Mouse (Mus musculus) urinary bladder, postnatal 14 days (tissue): ENCODE measurements around the gene Aaas.
"Not testable (repeated sequence)": the region's sequence is repeated elsewhere in the genome, so short reads cannot be mapped to it uniquely, and the experiment has no call there.

Experiments
- DNase-seq: peaks from one replicate; pipeline ENCODE4 v3.0.0; 2021; ENCODE audit warnings: low spot score

The Aaas gene

DNA sequence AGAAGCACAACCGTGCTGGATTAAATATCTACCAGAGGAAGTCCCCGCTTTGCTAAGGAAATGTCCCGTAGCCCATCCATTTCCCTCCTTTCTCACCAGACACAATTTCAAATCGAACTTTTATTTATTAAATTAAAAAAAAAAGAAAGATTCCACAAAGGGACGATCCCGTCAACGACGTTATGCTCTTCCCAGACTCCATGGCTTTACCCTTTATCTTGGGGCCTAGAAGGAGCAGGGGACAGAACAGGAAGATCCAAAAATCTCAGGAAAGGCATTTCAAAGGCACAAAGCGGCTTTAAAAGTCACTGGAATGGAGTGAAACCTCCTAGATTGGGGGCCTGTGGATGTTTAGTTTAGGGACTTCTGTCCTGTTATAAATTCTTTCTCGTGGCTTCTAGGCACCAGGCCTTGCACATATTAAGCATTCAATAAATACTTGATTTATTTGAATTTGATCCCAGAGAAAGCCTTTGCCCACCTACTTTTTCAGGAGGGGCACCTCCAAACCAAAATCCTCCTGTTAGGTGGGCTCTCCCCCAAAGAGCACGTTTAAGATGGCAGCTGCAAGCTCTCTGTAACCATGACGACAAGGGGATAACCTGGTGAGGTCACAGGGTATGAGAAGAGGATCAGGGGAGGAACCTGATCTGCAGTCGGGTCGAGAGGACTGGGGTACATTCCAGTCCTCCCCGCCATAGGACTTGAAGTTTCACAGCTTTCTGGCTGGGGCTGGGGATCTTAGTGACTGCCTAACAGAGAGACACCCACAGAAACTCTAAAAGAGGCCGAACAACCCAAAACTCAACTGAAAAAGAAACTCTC is 6.1 kb upstream of the Aaas start:
- no peak for DNase-seq

DNA sequence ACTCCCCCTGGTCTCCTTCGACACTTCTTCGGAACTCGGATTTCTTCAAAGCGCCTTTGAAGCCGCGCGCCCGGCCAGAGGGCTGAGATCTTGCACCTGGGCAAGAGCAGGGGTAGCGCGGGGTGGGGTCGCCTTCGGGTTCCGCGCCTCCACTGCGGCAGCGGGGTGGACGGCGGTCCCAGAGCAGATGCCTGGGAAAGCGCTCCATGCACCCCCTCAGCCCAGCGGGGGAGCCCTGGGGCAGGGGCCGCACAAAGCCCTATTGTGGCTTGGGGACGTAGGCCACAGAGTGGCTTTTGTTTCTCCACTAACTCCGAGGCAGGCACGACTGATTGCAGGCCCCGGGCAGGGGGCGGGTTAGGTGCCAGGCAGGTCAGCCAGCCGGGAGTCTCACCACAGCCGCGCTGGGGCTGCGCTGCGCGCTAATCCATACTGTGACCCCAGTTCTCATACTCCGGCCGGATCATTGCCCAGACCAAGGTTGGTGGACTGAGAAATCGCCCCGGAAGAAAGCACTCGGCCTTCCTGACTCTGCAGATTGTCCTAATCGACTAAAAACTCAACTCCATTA is 5.4 kb upstream of the Aaas start:
- DNase-seq, result no peak

DNA sequence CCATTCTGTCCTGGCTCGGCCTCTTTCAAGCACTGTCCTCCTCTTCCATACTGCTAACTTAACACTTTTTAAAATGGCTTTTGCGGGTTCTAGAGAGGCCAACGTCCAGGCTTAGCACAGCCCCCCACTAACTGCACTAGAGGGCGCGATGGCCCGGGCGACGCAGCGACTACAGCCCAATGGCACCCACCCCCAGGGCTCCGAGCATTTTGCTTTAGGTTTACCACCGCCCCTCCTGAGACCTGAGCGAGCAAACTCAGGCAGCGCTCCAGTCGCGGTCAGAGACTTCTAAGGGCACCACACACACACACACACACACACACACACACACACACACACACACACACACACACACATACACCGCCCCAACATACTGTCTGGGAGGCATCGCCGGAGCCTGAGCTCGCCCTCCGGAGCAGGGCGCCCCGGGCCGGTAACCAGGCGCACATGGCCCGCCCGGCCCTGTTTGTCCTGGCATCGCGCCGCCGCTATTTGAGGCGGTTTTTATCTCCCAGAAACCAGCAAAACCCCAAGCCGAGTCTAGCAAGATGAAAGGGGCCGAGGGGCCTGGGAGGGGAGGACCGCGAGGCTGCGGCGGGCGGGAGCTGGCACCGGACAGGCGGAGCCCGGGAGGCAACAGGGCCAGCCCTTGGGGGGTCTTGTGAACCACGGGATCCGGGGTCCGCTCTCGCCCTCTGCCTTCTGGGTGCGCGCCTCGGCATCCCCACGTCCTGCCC is 4.7 kb upstream of the Aaas start:
- DNase-seq, result peak; percentile 36

DNA sequence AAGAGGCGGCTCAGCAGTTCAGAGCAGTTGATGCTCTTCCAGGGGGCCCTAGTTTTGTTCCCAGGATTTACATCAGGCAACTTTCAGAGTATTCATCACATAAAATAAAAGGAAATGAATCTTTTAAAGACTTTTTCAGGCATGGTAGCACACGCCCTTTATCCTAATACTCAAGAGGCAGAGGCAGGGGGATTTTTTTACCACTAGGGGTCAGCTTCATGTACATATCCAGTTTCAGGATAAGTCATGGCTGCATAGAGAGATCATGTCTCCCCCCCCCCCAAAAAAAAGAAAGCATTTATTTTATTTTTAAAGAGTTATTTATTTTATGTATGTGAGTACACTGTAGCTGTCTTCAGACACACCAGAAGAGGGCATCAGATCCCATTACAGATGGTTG is 3.4 kb upstream of the Aaas start:
- DNase-seq, result no peak

DNA sequence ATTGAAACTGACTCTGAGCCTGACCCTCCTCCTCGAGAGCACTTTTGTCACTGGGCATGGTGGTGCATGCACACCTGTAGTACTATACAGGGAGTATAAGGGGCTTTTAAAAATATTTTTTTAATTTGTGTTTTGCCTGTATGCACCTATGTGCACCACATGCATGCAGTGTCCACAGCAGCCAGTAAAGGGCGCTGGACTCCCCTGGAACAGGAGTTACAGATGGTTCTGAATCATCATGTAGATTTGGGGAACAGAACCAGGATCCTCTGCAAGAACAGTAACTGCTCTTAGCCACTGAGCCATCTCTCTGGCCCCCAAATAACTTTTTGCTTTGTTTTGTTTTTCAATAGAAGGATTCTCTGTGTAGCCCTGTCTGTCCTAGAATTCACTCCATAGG is 1.6 kb upstream of the Aaas start:
- DNase-seq, result no peak

DNA sequence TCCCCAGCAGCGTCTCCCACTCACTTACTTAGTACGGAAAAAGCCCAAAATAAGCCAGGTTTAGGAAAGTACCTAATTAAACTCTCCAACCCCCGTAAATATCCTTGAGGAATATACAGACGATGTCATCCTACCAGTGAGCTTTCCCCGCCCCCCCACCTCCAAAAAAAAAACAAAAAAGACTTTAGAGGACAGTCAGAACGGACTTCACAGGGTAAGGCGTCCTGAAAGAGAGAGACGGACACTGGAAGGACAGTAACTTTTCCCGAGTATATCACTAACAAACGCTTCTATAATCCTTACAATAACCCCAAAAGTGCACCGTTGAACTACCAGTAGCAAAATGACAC is 346 bp upstream of the Aaas start:
- DNase-seq, result no peak

DNA sequence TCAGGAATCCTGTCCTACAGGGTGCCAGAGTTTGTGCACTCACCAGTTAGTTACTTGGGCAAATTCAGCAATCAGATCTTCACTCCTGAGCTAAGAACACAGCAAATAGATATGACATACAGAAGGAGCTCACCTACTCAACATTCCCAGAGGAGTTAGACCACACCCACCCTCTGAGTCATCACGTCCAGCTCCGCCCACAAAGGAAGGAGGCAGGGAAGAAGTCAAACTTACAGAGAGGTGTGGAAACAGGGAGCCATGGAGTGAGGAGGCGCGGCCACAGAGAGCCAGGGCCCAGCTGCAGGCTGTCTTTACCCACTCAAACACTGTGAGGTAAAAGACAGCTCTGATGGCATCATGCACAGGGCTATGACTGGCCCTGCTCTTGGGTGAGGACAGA is 4.1 kb downstream of the Aaas start:
- no peak for DNase-seq

DNA sequence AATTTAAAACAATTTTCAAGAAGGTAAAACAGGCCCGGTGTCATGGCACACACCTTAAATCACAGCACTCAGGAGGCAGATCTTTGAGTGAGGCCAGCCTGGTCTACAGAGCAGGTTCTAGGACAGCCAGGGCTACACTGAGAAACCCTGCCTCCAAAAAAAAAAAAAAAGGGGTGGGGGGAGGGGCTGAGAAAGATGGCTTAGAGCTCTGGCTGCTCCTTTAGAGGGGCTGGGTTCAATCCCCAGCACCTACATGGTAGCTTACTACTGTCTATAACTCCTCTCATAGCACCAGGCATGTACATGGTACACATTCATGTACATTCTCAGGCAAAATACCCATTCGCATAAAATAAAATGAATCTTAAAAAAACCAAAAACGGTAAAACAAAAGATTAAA is 6.1 kb downstream of the Aaas start:
- no peak for DNase-seq

DNA sequence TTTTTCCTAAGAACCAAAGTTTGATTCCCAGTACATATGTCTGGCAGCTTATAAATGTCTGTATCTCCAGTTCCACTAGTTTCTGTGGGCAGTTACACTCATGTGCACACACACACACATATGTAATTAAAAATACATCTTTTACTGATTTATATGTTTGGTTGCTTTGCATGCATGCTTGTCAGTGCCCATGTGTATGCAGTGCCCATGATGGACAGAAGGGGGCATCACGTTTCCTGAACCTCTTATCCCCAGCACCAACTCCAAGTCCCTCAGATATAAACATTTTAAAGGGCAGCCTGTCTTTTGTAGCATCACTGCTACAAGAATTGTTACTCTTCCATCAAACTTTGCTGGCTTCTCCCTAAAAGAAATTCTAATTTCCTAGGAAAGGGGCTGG is 9.0 kb downstream of the Aaas start:
- DNase-seq, result peak; percentile 53

DNA sequence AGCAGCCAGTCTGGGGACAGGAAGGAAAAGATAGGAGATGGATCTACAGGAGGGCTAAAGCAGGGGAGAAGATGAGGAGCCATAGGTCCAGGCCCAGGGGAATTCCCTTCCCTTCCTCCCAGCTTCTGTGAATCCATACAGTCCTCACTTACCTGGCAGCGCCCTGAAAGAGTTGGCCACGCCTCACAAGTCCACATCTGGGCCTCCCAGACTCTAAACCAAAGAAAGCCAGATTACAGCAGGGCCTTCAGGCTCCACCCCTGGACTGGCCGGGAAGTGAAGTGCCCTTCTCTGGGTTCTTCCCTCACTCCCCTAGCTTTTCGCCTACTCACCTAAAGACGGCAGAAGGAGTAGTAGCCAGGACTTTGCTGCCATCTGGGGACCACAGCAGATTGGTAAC is 11.0 kb downstream of the Aaas start:
- DNase-seq, result no peak

DNA sequence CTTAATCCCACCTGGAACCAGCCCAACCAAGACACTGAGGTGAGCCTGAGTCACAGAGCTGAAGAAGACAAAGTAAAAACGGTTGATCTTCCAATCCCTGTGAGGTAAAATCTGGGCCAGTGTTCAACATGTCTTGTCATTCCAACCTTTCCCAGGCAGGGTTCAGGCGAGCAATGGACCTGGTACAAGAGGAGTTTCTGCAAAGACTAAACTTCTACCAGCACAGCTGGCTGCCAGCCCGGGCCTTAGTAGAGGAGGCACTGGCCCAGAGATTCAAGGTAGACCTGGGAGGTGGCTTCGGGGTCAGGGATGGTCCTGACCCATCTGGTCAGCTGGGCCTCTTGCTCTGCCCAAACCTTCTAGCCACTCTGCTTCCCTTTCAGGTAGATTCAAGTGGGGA is 13.6 kb downstream of the Aaas start:
- DNase-seq, result no peak

DNA sequence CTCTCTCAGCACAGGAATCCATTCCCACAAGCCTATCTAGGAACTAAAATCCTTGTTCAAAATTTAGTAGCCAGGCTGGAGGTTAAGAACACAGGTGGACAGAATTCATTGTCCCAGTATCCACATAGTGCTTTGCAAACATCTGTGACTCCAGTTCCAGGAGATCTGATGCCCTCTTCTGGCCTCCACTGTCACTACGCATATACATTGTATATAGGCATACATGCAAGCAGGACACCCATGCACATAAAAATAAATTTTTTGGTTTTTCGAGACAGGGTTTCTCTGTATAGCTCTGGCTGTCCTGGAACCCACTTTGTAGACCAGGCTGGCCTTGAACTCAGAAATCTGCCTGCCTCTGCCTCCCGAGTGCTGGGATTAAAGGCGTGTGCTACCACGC is 14.6 kb downstream of the Aaas start:
- not testable (repeated sequence) for DNase-seq

DNA sequence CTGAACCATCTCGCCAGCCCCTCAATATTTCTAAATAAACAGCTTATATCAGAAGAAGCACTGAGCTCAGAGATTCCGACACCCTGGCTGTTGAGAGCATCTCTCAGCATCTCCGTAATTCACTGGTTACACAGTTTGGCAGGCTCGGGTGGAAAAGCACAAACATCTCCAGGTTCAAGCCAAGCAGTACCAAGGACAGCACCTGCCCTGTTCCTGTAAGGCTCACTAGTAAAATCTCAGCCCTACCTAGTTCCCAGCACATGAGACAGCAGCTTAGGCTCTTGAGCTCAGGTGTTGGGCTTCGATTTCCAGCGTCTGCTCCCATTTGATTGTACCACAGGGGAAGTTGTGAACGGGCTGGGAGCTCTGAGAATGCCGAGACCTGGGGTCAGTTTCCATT is 15.3 kb downstream of the Aaas start:
- no peak for DNase-seq

DNA sequence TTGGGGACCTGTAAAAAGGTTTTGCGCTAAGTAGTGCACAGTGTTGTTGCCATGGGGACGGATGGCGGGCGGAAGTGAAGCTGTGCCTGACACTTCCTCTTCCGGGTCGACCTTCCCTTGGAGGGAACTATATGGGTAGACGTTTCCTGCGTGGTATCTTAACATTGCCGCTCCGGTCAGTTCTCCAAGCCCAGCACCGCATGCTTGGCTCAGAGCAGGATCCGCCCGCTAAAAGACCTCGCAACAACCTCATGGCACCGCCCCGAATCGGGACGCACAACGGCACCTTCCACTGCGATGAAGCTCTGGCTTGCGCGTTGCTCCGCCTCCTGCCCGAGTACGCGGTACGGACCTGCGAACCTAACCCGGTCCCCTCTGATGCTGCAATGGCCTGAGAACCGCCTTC is 19.0 kb downstream of the Aaas start, which contains the start of gene Myg1:
Gene Myg1, plus strand, starts transcription at position 100 of the 406 bp plus-strand sequence.
- peak; percentile 81 for DNase-seq

DNA sequence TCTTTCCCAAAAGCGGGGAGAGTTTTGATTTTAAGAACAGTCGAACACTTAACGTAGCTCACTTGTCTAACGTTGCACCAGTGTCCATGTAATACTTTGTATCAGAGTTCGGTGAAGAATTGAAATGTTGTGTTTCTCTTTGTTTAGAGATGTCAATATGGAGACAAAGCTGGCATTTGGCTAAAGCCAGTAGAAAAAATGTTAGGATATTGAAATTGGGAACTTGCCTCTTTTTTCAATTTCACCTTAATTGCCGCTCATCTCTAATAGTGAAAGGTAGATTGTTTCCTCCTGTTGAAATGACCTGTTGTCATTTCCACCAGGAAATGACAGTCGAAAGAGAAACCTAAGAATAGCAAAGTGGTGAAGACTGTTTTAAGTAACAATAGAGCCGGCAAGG is 23.7 kb downstream of the Aaas start:
- no peak for DNase-seq

DNA sequence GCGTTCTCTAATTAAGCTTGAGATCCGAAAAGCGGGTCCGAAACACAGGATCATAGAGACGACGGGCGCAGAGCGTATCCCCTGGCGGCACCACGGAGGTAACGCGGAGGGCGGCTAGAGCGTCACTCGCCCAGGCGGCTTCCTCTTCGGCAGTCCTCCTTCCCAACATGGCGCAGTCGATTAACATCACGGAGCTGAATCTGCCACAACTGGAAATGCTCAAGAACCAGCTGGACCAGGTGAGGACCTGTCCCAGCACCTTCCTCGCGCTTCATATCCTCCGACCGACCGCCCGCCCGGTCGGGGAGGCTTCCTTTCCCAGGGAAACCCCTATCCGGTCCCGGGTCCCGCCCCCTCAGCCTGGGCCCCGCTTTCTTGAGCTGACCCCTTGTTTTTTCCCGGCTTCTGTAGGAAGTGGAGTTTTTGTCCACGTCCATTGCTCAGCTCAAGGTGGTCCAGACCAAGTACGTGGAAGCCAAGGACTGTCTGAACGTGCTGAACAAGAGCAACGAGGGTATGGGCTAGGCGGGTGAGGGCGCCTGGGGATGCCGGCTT is 24.5 kb downstream of the Aaas start, which contains the start of gene Pfdn5:
Gene Pfdn5, plus strand, starts transcription at position 95 of the 555 bp plus-strand sequence.
- peak; percentile 89 for DNase-seq

DNA sequence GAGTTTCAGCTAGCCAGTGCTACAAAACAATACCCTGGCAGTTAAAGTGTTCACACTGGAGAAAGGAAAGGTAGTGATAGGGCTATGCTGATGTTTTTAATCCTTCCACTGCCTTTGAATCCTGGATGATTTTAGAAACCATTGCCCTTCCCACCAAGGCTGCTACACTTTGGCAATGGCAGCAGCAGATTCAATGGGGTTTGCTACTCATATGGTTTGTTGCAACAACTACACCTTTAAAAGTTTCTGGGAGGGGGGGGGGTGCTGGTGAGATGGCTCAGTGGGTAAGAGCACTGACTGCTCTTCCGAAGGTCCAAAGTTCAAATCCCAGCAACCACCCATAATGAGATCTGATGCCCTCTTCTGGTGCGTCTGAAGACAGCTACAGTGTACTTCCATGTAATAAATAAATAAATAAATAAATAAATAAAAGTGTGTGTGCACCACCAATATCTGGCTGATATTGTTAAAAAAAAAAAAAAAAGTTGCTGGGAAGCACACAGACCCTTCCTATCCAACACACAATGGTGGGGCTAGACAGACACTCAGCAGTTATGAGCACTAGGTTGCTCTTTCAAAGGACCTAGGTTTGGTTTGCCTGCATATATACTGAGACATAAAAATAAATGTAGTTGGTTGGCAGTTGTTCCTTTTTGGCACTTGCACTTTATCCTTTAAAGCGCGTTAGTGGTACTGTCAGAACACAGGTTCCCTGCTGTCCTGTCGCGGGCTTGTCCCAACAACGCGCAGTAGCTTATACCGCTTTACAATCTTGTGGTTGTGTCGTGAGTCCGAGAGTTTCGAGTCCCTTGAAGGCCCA is 25.7 kb downstream of the Aaas start:
- no peak for DNase-seq

DNA sequence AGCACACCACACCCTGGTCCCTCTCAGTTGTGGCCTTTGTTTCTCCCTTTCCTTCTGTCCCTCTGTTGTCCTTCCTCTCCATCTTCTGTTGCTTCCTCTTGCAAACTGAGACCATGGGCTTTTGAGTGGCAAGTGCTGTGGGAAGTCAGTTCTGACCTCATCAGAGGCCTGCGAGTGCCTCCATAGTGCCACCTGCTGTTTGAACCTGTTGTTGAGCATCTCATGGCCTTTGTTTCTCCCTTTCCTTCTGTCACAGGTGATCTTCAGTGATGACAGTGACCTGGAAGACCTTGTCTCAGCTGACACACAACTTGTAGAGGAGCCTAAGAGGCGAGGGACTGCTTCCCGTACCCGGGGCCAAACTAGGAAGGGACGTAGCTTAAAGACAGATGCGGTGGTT is 34.3 kb downstream of the Aaas start:
- DNase-seq, result peak; percentile 72

DNA sequence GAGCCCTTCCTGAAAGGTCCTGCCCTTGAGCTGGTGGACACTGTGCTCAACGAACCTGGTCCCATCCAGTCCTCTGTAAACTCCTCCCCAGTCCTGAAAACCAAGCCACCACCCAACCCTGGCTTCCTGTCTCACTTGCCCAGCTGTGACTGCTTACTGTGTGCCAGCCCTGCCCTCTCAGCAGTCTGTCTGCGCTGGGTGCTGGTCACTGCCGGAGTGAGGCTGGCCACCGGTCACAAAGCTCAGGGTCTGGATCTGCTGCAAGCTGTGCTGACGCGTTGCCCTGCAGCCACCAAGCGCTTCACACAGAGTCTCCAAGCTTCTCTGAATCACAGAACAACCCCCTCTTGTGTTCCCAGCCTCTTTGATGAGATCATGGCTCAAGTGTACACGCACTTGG is 35.3 kb downstream of the Aaas start:
- no peak for DNase-seq

DNA sequence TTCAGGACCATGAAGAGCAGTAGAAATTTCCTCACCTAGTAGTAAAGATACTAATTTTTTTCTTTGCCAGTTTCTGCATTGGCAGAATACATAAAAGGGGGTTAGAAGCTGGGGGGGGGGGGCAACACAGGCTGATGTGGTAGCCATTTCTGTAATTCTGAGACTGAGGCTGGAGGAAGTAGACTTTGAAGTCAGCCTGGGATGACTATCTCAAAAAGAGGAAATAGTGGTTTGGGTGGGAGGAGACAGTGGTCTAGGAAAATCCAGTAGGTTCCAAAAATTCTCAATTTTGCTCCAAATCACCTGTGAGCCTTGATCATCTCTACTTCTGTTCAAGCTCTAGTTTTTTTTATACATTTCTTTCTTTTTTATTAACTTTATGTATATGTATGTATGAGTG is 39.1 kb downstream of the Aaas start:
- DNase-seq, result no peak

DNA sequence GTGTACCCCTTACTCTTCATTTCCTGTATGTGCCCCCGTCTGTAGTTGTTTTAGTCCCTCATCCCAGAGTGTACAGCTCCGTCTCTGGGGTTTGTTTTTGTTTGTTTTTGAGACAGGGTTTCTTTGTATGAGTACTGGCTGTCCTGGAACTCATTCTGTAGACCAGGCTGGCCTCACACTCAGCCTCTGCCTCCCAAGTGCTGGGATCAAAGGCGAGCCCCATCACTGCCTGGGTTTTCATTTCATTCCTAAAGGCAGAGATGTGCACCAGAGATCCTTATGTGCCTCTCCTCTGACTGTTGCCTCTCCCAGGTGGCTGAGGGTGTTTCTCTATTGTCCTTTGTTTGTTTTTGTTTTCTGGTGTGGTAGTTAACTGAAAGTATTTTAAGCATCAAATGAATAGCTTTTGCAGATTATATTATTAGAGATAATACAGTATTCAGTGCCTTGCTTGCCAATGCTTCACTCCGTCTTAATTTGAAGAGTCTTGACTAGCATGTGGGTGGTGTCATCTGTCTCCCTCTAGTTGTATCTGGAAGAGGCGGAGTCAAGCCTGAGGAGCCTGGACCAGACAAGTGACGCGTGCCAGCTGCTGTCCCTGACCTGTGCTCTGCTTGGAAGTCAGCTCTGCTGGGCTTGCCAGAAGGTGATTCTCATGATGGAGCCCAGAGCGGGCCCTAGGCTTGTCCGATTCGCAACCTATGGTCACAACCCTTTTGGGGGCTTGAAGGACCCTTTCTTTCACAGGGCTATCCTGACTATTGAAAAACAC is 40.3 kb downstream of the Aaas start:
- DNase-seq, result peak; percentile 50
